In the genomic region with DNA sequence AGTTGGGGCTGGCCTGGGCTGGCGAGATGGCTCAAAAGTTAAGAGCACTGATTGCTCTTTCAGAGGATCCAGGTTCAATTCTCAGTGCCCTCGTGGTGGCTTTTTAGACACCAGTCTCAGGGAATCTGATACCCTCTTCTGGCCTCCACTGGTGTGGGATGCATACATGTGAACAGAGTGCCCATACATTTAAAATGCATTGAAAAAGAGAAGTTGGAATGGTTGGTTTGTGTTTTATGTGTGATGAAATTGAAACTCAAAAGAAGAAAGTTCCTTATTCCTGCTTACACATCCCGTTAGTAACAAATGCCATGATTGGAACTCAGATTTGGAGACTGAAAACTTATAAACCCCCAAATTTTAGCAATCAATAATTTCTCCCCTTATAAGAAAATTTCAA, we compare ENCODE assay signal across 24 mouse cellular contexts. TPM values are rescaled to one million over a fixed set of nuclear protein-coding genes. Genes with fewer than 3 reads are reported as not detected.
"Had no signal": no experiment of that assay in that cellular context is flagged by ENCODE, and none has a peak within 500 bp of the region (broad histone marks: within the 10 kb centered on the region; RNA-seq: fewer than 3 reads in every experiment).

No protein-coding gene starts in this region.

- ATAC-seq: forebrain, embryonic 13.5 days; forebrain, embryonic 14.5 days; forebrain, embryonic 15.5 days; forebrain, embryonic 16.5 days; forebrain, postnatal 0 days had no signal

- DNase-seq: cerebellum, adult 18-20 months; cerebellum, adult 2 months; cerebellum, adult 8-10 months; cerebellum, adult 9-10 months; cerebellum, adult 9-11 months; cerebellum, postnatal 10 days; cerebellum, postnatal 14 days; cerebellum, postnatal 25 days; cerebellum, postnatal 36 days; embryo, embryonic 11 days; forebrain, postnatal 0 days; gastrocnemius, adult 2 months; gastrocnemius, postnatal 10 days; gastrocnemius, postnatal 14 days; gastrocnemius, postnatal 25 days; gastrocnemius, postnatal 36 days; heart, adult 11 months; heart, adult 18-20 months; heart, adult 2 months had no signal

RNA-seq across cellular contexts. Expression of gene Pde5a, which starts 15.5 kb away (rescaled TPM):
- polyA plus RNA-seq: erythroblast, embryonic 14.5 days had no signal
